Mouse (Mus musculus) stomach, embryonic 15.5 days (tissue): Measurements from ENCODE around the gene Acd. TPM values are rescaled to one million over a fixed set of nuclear protein-coding genes. Genes with fewer than 3 reads are reported as not detected.

Experiments
- ATAC-seq: fragments of 200-750 bp; cut with Nextera tagmentation; 2 replicates; pipeline ENCODE4 v1.8.0; 2017; ENCODE audit warnings: low read depth, moderate number of reproducible peaks, moderate TSS enrichment; ENCODE audit not compliant: insufficient read depth, low FRiP score
- H3K27ac ChIP-seq: fragments of 300-500 bp; sonication (generic); 2 replicates; pipeline ENCODE4 v1.5.1; 2015; ENCODE audit warnings: mild to moderate bottlenecking, inconsistent platforms
- H3K27me3 ChIP-seq: fragments of 300-500 bp; sonication (generic); replicated peaks from 2 replicates; pipeline ENCODE4 v1.6.1; 2015; ENCODE audit warnings: inconsistent platforms
- H3K36me3 ChIP-seq: fragments of 300-500 bp; sonication (generic); 2 replicates; pipeline ENCODE4 v1.6.1; 2015; ENCODE audit warnings: inconsistent platforms
- H3K4me1 ChIP-seq: fragments of 300-500 bp; sonication (generic); 2 replicates; pipeline ENCODE4 v1.6.1; 2015; ENCODE audit warnings: inconsistent platforms
- H3K4me2 ChIP-seq: fragments of 300-500 bp; sonication (generic); 2 replicates; pipeline ENCODE4 v1.6.1; 2015; ENCODE audit warnings: mild to moderate bottlenecking, inconsistent platforms
- H3K4me3 ChIP-seq: fragments of 300-500 bp; sonication (generic); replicated peaks from 2 replicates; pipeline ENCODE4 v1.5.1; 2015; ENCODE audit warnings: inconsistent platforms
- H3K9ac ChIP-seq: fragments of 300-500 bp; sonication (generic); 2 replicates; pipeline ENCODE4 v1.6.1; 2015; ENCODE audit warnings: inconsistent platforms
- H3K9me3 ChIP-seq: fragments of 300-500 bp; sonication (generic); 2 replicates; pipeline ENCODE4 v1.6.1; 2016; ENCODE audit warnings: inconsistent platforms
- WGBS: fragments of 180-500 bp; shearing (Covaris S2); methylation state at CpG from one replicate; pipeline ENCODE4 v1.1.7; 2015; 5-methylcytosine and 5-hydroxymethylcytosine counted together
- polyA plus RNA-seq: library from polyadenylated mRNA; unstranded; fragments of >200 nt; fragmentation: Nextera tagmentation; extraction: Ambion mirVana; gene quantifications from 2 replicates; pipeline ENCODE4 v1.2.1, GENCODE M21; 2015

The Acd gene
- 45.0 and 52.8 TPM in 2 replicates for polyA plus RNA-seq

GRCm38 (mm10) chr8:105700966-105701824 lies at the start of gene Acd, which contains the start of gene Pard6a:
TSS of gene Acd (minus strand) at chr8:105701102.
TSS of gene Pard6a (plus strand) at chr8:105701148.
- no peaks in the 10 kb centered on the region for H3K27me3 ChIP-seq
- peak within 1 kb of the TSS; percentile 93 for H3K4me2 ChIP-seq
- peak; percentile 80 for ATAC-seq
- peak within 1 kb of the TSS; percentile 80 for H3K4me3 ChIP-seq
- under 1% methylated on average over 60 of the region's 60 CpGs for WGBS
- H3K9me3 ChIP-seq = no peaks in the 10 kb centered on the region
- peaks cover 18% of the 10 kb centered on the region for H3K4me1 ChIP-seq
- peaks cover 17% of the 10 kb centered on the region; the same call in 1 of the 2 replicates for H3K36me3 ChIP-seq
- peak within 1 kb of the TSS; percentile 65 for H3K9ac ChIP-seq
- peak within 1 kb of the TSS; percentile 96 for H3K27ac ChIP-seq

GRCm38 (mm10) chr8:105750606-105751005 lies 49.7 kb upstream of the Acd start:
- no peak overlapping the region for H3K9ac ChIP-seq
- no peaks in the 10 kb centered on the region for H3K27me3 ChIP-seq
- H3K4me3 ChIP-seq = no peak overlapping the region
- WGBS = 20% methylated on average over 11 of the region's 11 CpGs
- H3K9me3 ChIP-seq = no peaks in the 10 kb centered on the region
- H3K36me3 ChIP-seq = no peaks in the 10 kb centered on the region
- H3K27ac ChIP-seq = peak overlapping the region; percentile 12; the same call in 1 of the 2 replicates
- peak; percentile 45; the same call in 1 of the 2 replicates for ATAC-seq
- H3K4me1 ChIP-seq = peaks cover 15% of the 10 kb centered on the region
- H3K4me2 ChIP-seq = peak overlapping the region; percentile 37

DNA sequence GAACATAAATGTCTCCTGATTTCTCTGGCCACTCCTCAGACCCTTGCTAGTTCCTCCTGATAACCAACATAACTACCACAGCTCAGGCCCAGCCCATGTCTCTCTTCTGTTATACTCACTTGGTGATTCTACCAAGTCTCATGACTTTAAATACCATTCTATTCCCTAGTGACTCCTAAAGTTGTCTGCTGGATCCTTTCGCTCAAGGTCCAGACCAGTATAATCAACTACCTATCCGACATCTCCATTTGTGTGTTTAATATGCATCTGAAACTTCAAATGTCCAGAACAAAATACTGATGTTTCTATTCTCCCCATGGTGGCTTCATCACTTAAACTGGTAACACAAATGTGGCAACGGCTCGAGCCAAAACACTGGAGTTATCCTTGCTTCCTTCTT lies 42.4 kb upstream of the Acd start:
- Histone ChIP-seq H3K27me3 (no peaks in the 10 kb centered on the region), H3K9me3 (no peaks in the 10 kb centered on the region), H3K4me3 (no peak overlapping the region), H3K4me2 (no peak overlapping the region), H3K9ac (no peak overlapping the region), H3K4me1 (no peaks in the 10 kb centered on the region), H3K36me3 (no peaks in the 10 kb centered on the region), H3K27ac (no peak overlapping the region)
- WGBS = 83% methylated on average over 4 of the region's 4 CpGs
- no peak for ATAC-seq

DNA sequence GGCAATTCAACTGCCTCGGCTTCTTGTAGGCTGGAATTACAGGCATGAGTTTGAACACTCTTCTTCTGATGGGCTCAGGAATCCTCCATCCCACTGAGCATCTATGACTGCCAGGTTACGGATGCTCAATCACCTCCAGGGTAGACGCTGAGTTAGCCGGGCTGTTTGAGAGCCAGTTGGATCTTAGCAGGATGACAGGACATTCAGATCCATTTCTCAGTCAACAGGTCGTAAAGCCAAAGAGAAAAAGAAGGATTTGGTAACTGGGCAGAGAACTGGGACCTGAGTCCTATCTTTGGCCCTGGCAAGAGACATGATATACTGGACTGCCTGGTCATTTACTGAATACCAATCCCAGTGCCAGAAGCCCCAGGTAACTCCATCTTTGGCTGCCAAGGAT lies 38.3 kb upstream of the Acd start:
- Histone ChIP-seq H3K4me2 (no peak overlapping the region), H3K4me1 (no peaks in the 10 kb centered on the region), H3K27ac (no peak overlapping the region), H3K9ac (no peak overlapping the region), H3K9me3 (no peaks in the 10 kb centered on the region), H3K4me3 (no peak overlapping the region), H3K36me3 (no peaks in the 10 kb centered on the region), H3K27me3 (no peaks in the 10 kb centered on the region)
- 88% methylated on average over 5 of the region's 5 CpGs for WGBS
- ATAC-seq = no peak

GRCm38 (mm10) chr8:105732186-105732585 lies 31.3 kb upstream of the Acd start:
- ATAC-seq = no peak
- H3K27me3 ChIP-seq = no peaks in the 10 kb centered on the region
- H3K4me1 ChIP-seq = no peaks in the 10 kb centered on the region
- H3K36me3 ChIP-seq = peaks cover 5% of the 10 kb centered on the region; the same call in 1 of the 2 replicates
- H3K9me3 ChIP-seq = no peaks in the 10 kb centered on the region
- 85% methylated on average over 5 of the region's 5 CpGs for WGBS
- no peak overlapping the region for H3K4me3 ChIP-seq
- H3K27ac ChIP-seq = no peak overlapping the region
- no peak overlapping the region for H3K4me2 ChIP-seq
- H3K9ac ChIP-seq = no peak overlapping the region

GRCm38 (mm10) chr8:105727397-105728124 lies 26.7 kb upstream of the Acd start:
- Histone ChIP-seq H3K9me3 (no peaks in the 10 kb centered on the region), H3K4me1 (no peaks in the 10 kb centered on the region), H3K4me3 (no peak overlapping the region), H3K27me3 (no peaks in the 10 kb centered on the region), H3K27ac (peak overlapping the region; percentile 51; the same call in 1 of the 2 replicates), H3K4me2 (no peak overlapping the region), H3K36me3 (peaks cover 6% of the 10 kb centered on the region; the same call in 1 of the 2 replicates), H3K9ac (no peak overlapping the region)
- no peak for ATAC-seq
- WGBS = 71% methylated on average over 18 of the region's 18 CpGs

DNA sequence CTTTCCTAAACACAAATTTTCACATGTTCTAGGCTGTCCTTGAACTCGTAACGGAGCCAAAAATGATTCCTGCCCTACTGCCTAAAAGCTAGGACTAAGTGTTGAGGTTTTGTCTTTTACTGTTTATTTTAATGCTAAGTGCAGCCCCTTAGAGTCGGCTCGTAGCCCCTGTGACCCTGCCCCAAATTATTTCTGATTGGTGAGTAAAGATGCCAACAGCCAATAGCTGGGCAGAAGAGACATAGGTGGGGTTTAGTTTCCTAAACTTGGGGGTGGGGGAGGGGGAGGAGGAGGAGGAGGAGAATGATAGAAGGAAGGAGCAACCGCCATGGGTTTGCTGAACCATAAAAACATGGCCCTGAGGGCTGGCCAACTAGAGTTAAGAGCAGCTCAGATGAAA lies 24.8 kb upstream of the Acd start:
- no peak overlapping the region for H3K9ac ChIP-seq
- no peaks in the 10 kb centered on the region for H3K27me3 ChIP-seq
- peaks cover 6% of the 10 kb centered on the region; the same call in 1 of the 2 replicates for H3K36me3 ChIP-seq
- no peak overlapping the region for H3K4me2 ChIP-seq
- no peaks in the 10 kb centered on the region for H3K4me1 ChIP-seq
- WGBS = 70% methylated on average over 5 of the region's 5 CpGs
- no peak for ATAC-seq
- no peak overlapping the region for H3K27ac ChIP-seq
- H3K4me3 ChIP-seq = no peak overlapping the region
- no peaks in the 10 kb centered on the region for H3K9me3 ChIP-seq

DNA sequence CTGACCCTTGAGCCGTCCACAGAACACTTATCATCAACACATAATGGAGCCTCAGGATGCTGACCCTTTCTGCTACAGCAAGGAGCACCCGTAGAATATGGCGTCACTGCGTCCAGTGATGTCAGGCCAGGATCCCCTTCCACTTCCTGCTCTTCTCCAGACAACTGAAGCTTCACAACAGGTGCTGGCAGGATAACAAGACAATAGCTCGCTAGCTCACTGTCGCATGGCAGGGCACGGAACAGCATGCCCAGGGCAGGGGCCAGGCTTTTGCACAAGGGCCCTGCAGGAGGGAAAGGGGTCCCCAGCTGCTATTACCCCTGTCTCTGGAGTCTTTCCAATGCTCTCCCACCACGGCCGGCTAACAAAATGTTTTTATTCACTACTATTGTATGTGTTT lies 22.0 kb upstream of the Acd start:
- peaks cover 6% of the 10 kb centered on the region; the same call in 1 of the 2 replicates for H3K36me3 ChIP-seq
- no peaks in the 10 kb centered on the region for H3K27me3 ChIP-seq
- no peak overlapping the region for H3K4me2 ChIP-seq
- no peak for ATAC-seq
- WGBS = 89% methylated on average over 9 of the region's 9 CpGs
- no peak overlapping the region for H3K27ac ChIP-seq
- no peaks in the 10 kb centered on the region for H3K4me1 ChIP-seq
- no peak overlapping the region for H3K9ac ChIP-seq
- H3K9me3 ChIP-seq = no peaks in the 10 kb centered on the region
- no peak overlapping the region for H3K4me3 ChIP-seq

- ATAC-seq = no peak
- H3K4me1 ChIP-seq = no peaks in the 10 kb centered on the region
- H3K27ac ChIP-seq = no peak overlapping the region
- 80% methylated on average over 4 of the region's 4 CpGs for WGBS
- no peak overlapping the region for H3K4me3 ChIP-seq
- no peaks in the 10 kb centered on the region for H3K9me3 ChIP-seq
- no peak overlapping the region for H3K9ac ChIP-seq
- H3K27me3 ChIP-seq = no peaks in the 10 kb centered on the region
- H3K36me3 ChIP-seq = no peaks in the 10 kb centered on the region
- H3K4me2 ChIP-seq = no peak overlapping the region
These were observed 18.7 kb upstream of the Acd start for GRCm38 (mm10) chr8:105719637-105720036.

DNA sequence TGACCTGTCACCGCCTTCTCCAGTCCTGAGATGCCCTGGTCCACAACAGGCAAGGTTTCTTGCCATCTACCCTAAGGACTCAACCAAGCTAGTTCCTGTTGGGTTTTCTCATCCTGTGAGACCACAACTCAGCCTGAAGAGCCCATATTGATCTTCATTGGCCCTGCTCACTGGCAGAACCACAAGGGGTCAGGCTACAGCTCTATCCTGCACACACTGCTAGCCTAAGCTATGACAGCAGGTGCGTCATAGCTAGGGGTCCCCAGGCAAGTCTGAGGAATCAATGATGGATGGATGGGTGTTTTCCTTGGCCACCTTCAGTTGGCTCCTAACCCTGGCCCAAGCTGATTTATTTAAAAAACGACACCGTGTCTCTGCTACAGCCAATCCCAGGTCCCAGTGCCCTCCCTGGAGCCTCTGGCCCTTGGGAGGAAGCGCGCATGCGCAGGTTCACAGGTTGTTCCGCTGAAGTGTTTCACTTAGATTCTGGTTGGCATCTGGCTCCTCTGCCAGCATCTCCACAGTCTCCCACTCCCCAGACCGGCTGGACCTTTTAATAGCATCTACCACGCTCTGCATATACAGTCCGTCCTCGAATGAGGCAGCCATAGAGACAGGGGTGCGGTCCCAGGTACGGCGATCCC lies 15.5 kb upstream of the Acd start:
- H3K4me1 ChIP-seq = no peaks in the 10 kb centered on the region
- no peak overlapping the region for H3K4me3 ChIP-seq
- no peak overlapping the region for H3K27ac ChIP-seq
- no peak for ATAC-seq
- no peaks in the 10 kb centered on the region for H3K36me3 ChIP-seq
- no peaks in the 10 kb centered on the region for H3K9me3 ChIP-seq
- H3K27me3 ChIP-seq = no peaks in the 10 kb centered on the region
- no peak overlapping the region for H3K4me2 ChIP-seq
- 90% methylated on average over 15 of the region's 15 CpGs for WGBS
- no peak overlapping the region for H3K9ac ChIP-seq

DNA sequence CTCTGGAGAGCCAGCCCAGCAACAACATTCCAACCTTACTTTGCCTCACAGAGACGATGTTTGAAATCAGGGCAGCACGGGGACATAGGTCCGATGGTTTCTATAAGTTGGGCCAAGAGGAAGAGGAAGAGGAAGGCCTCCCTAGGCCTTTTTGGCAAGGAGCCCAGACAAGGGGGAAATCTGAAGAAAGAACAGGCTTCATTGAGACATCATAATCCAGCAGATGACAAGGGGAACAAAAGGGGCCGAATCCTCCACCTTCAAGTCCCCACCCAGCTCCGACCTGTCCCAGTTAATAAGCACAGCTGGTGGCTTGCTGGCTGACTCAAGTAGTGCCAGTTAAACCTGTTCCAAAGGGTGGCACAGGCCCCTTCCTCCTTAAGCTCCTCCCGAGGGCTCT lies 14.1 kb upstream of the Acd start:
- H3K9ac ChIP-seq = no peak overlapping the region
- H3K4me3 ChIP-seq = no peak overlapping the region
- no peaks in the 10 kb centered on the region for H3K36me3 ChIP-seq
- H3K27ac ChIP-seq = peak overlapping the region; percentile 59; the same call in 1 of the 2 replicates
- H3K4me1 ChIP-seq = no peaks in the 10 kb centered on the region
- no peaks in the 10 kb centered on the region for H3K9me3 ChIP-seq
- no peaks in the 10 kb centered on the region for H3K27me3 ChIP-seq
- ATAC-seq = no peak
- H3K4me2 ChIP-seq = no peak overlapping the region
- WGBS = 66% methylated on average over 6 of the region's 6 CpGs
